Mouse (Mus musculus): ENCODE measurements at regions not wholly inside any gene's neighbourhood (a gene's known extent, or its start where the extent isn't known, plus 50 kb on each side); places are given as distances from the start of the nearest gene placed in this dataset.

DNA sequence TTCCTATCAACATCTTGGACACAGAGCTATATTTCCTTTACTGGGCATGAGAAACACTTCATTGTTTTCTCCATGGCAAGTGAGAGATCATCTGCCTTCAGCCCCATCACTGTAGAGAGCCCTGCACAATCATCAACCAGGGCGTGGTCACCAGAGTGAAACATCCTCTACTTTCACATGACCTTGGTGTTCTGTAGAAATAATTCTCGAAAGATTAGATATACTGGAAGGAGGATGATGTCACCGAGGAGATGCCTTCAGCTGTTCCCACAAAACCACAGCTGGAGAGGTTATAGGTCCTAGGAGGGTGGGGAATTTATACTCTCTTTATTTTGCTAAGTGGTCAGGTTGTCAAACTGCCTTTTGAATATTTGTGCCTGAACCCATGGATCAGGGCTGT, 196.4 kb upstream of the Marcks start:
- Histone ChIP-seq H3K4me3 (ENCODE audit: insufficient read depth in 1 of 2, low read depth in 2 of 2, low read length in 2 of 2) (no peak overlapping the region), H3K27ac (no peak overlapping the region), H3K9ac (replicated peaks) (no peak overlapping the region), H3K27me3 (ENCODE audit: control insufficient read depth, insufficient read depth, low read length) (no peaks in the 10 kb centered on the region), H3K9me3 (ENCODE audit: control insufficient read depth, low read length) (no peaks in the 10 kb centered on the region), H3K36me3 (replicated peaks; ENCODE audit: control insufficient read depth, insufficient read depth, low read depth) (no peaks in the 10 kb centered on the region), H3K4me2 (ENCODE audit: low read depth) (no peak overlapping the region), H3K4me1 (replicated peaks; ENCODE audit: control insufficient read depth in 2 of 2, insufficient read depth in 2 of 2, low read length in 1 of 2) (peaks cover 0 to 3% of the 10 kb centered on the region in 2 experiments; a peak in 2 of 4 replicates)
- WGBS (ENCODE audit: insufficient replicate concordance) = 33% methylated on average over 3 of the region's 3 CpGs
- DNase-seq (ENCODE audit: low read depth in 3 of 3, low spot score in 3 of 3) (no peak), ATAC-seq (ENCODE audit: insufficient read depth) (no peak)
- TF ChIP-seq EP300 (IDR thresholded peaks at IDR 0.05; ENCODE audit: low read depth) (no peak), CTCF (IDR thresholded peaks at IDR 0.05; ENCODE audit: low read depth) (no peak)

DNA sequence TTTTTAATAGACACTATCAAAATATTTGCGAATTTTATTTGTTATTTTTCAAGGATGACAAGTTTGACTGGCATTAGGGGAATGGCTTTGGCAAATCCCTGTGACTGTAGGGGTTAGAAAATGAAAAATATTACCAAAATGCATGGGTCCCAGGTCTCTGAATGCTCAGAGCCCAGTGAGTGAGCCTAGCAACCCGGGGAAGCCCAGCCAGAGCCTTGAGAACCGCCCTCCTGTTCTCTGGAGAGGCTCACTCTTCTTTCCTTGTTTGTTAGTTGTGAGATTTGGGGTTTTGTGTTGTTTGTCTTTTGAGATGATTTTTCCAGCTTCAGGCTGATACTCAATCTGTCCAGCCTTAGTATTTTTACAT, 187.4 kb upstream of the Marcks start:
- H3K9me3 ChIP-seq (ENCODE audit: control insufficient read depth, low read length) = no peaks in the 10 kb centered on the region
- no peak overlapping the region for H3K4me2 ChIP-seq (ENCODE audit: low read depth)
- H3K27ac ChIP-seq = no peak overlapping the region
- 41% methylated on average over 3 of the region's 3 CpGs for WGBS (ENCODE audit: insufficient replicate concordance)
- ATAC-seq (ENCODE audit: insufficient read depth) = no peak
- H3K9ac ChIP-seq (replicated peaks) = no peak overlapping the region
- H3K4me1 ChIP-seq (replicated peaks; ENCODE audit: control insufficient read depth in 2 of 2, insufficient read depth in 2 of 2, low read length in 1 of 2) = peaks cover 0 to 4% of the 10 kb centered on the region in 2 experiments; a peak in 1 of 4 replicates
- DNase-seq (ENCODE audit: low read depth in 3 of 3, low spot score in 3 of 3) = no peak
- no peak overlapping the region for H3K4me3 ChIP-seq (ENCODE audit: insufficient read depth in 1 of 2, low read depth in 2 of 2, low read length in 2 of 2)
- H3K27me3 ChIP-seq (ENCODE audit: control insufficient read depth, insufficient read depth, low read length) = no peaks in the 10 kb centered on the region
- no peaks in the 10 kb centered on the region for H3K36me3 ChIP-seq (replicated peaks; ENCODE audit: control insufficient read depth, insufficient read depth, low read depth)
- TF ChIP-seq CTCF (IDR thresholded peaks at IDR 0.05; ENCODE audit: low read depth) = no peak
- no peak for TF ChIP-seq EP300 (IDR thresholded peaks at IDR 0.05; ENCODE audit: low read depth)

DNA sequence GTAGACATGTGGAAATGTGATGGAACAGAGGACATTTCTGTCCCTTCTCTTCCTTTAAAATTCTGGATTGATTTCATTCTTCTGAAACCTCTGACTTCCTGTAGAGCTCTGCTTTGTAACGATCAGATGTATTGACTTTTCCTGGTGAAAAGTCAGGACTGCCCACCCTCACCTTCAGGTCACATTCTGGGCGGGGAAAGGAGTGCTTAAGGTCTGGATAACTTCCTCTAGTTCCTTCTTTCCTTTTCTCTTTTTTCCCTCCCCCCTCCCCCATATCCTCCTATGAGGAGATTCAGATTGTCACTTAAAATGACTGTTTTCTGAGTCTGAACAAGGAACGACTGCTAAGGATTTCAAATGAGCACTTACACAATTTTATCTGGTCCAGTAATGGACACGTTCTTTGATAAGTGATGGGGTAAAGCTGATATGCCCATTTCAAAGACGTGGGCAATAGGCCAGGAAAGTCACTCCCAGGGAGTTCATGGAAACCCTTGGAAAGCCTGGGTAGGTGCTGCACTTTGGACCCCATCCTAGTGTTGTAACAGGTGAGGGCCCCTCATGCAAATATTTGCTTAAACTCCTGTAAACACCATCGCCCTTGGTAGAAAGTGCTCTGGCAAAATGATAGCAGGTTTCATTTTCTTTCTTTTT, 186.9 kb upstream of the Marcks start:
- Histone ChIP-seq H3K9me3 (ENCODE audit: control insufficient read depth, low read length) (no peaks in the 10 kb centered on the region), H3K36me3 (replicated peaks; ENCODE audit: control insufficient read depth, insufficient read depth, low read depth) (no peaks in the 10 kb centered on the region), H3K27ac (no peak overlapping the region), H3K4me2 (ENCODE audit: low read depth) (no peak overlapping the region), H3K27me3 (ENCODE audit: control insufficient read depth, insufficient read depth, low read length) (no peaks in the 10 kb centered on the region), H3K4me1 (replicated peaks; ENCODE audit: control insufficient read depth in 2 of 2, insufficient read depth in 2 of 2, low read length in 1 of 2) (peaks cover 0 to 4% of the 10 kb centered on the region in 2 experiments; a peak in 1 of 4 replicates), H3K4me3 (ENCODE audit: insufficient read depth in 1 of 2, low read depth in 2 of 2, low read length in 2 of 2) (no peak overlapping the region), H3K9ac (replicated peaks) (no peak overlapping the region)
- WGBS (ENCODE audit: insufficient replicate concordance) = 24% methylated on average over 6 of the region's 6 CpGs
- DNase-seq (ENCODE audit: low read depth in 3 of 3, low spot score in 3 of 3) = peak in 2 of 3 experiments; percentile 12 to 30
- ATAC-seq (ENCODE audit: insufficient read depth) = peak; percentile 73
- no peak for TF ChIP-seq CTCF (IDR thresholded peaks at IDR 0.05; ENCODE audit: low read depth)
- no peak for TF ChIP-seq EP300 (IDR thresholded peaks at IDR 0.05; ENCODE audit: low read depth)

DNA sequence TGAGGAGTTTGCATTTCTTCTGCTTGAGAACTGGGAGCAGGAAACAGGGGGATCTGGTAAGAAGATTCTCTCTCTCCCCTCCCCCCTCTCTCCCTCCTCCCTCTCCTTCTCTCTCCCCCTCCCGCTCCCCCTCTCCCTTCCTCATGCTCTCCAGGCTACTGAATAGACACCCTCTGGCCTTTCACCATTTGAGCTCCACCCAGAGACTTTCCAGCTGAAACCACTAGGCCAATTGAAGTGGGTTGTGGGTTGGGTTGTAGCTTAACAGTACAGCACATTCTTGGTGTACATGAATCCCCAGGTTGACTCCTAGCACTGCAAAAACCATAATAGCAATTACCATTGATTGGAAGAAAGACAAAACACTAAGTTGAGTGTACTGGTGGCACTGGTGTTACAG, 185.0 kb upstream of the Marcks start:
- ATAC-seq (ENCODE audit: insufficient read depth) (no peak), DNase-seq (ENCODE audit: low read depth in 3 of 3, low spot score in 3 of 3) (no peak)
- WGBS (ENCODE audit: insufficient replicate concordance) = 44% methylated on average over 1 of the region's 1 CpGs
- H3K4me2 ChIP-seq (ENCODE audit: low read depth) = no peak overlapping the region
- no peaks in the 10 kb centered on the region for H3K27me3 ChIP-seq (ENCODE audit: control insufficient read depth, insufficient read depth, low read length)
- no peaks in the 10 kb centered on the region for H3K36me3 ChIP-seq (replicated peaks; ENCODE audit: control insufficient read depth, insufficient read depth, low read depth)
- H3K4me1 ChIP-seq (replicated peaks; ENCODE audit: control insufficient read depth in 2 of 2, insufficient read depth in 2 of 2, low read length in 1 of 2) = peaks cover 0 to 4% of the 10 kb centered on the region in 2 experiments; a peak in 1 of 4 replicates
- no peaks in the 10 kb centered on the region for H3K9me3 ChIP-seq (ENCODE audit: control insufficient read depth, low read length)
- no peak overlapping the region for H3K27ac ChIP-seq
- no peak overlapping the region for H3K4me3 ChIP-seq (ENCODE audit: insufficient read depth in 1 of 2, low read depth in 2 of 2, low read length in 2 of 2)
- no peak for TF ChIP-seq EP300 (IDR thresholded peaks at IDR 0.05; ENCODE audit: low read depth)
- TF ChIP-seq CTCF (IDR thresholded peaks at IDR 0.05; ENCODE audit: low read depth) = no peak
- no peak overlapping the region for H3K9ac ChIP-seq (replicated peaks)

DNA sequence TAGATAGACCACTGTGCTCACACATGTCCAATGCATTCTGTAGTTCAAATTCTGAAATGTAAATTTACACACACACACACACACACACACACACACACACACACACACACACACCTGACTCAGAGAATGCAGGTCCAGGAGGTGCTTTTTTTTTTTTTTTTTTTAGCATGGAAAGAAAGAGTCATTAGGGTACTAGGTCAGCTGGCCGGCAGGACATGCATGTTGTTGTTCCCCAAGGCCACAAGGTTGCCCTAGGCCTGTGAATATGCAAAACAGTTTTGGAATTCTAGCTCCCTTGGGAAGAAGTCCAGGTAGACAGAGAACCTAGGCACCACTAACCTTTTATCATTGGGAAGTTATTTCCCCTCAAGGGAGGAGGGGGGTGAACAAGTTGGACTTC, 184.1 kb upstream of the Marcks start:
- Histone ChIP-seq H3K9ac (replicated peaks) (no peak overlapping the region), H3K27me3 (ENCODE audit: control insufficient read depth, insufficient read depth, low read length) (no peaks in the 10 kb centered on the region), H3K4me1 (replicated peaks; ENCODE audit: control insufficient read depth in 2 of 2, insufficient read depth in 2 of 2, low read length in 1 of 2) (peaks cover 0 to 4% of the 10 kb centered on the region in 2 experiments; a peak in 1 of 4 replicates), H3K4me3 (ENCODE audit: insufficient read depth in 1 of 2, low read depth in 2 of 2, low read length in 2 of 2) (no peak overlapping the region), H3K4me2 (ENCODE audit: low read depth) (no peak overlapping the region), H3K36me3 (replicated peaks; ENCODE audit: control insufficient read depth, insufficient read depth, low read depth) (no peaks in the 10 kb centered on the region), H3K27ac (no peak overlapping the region), H3K9me3 (ENCODE audit: control insufficient read depth, low read length) (no peaks in the 10 kb centered on the region)
- no peak for DNase-seq (ENCODE audit: low read depth in 3 of 3, low spot score in 3 of 3)
- ATAC-seq (ENCODE audit: insufficient read depth) = no peak
- TF ChIP-seq CTCF (IDR thresholded peaks at IDR 0.05; ENCODE audit: low read depth) (no peak), EP300 (IDR thresholded peaks at IDR 0.05; ENCODE audit: low read depth) (no peak)
- 63% methylated on average over 1 of the region's 1 CpGs for WGBS (ENCODE audit: insufficient replicate concordance)
